Mouse (Mus musculus) gastrocnemius, postnatal 10 days (tissue): ENCODE results near the gene Gm21988. TPM values are rescaled to one million over a fixed set of nuclear protein-coding genes. Genes with fewer than 3 reads are reported as not detected.

Source experiments
- DNase-seq: peaks from one replicate; pipeline ENCODE4 v3.0.0; 2021; ENCODE audit warnings: mixed read lengths
- long read RNA-seq, 2 experiments: library from polyadenylated mRNA; stranded (forward); transcript quantifications; one replicate each; pipeline ENCODE4 v2.0.0; 2021
- total RNA-seq, 2 experiments: library from RNA; stranded (reverse); gene quantifications; 2 replicates each; pipeline ENCODE4 v1.2.3; 2021

Gene Gm21988
- 1 to 10 TPM; 2.8 to 3.8 TPM for total RNA-seq
- long read RNA-seq, experiment 1, partial matches to known transcripts, result 5 of 6 reads
- long read RNA-seq, experiment 1, other reads (novel, unspliced or antisense), result 1 of 6 reads
- long read RNA-seq, experiment 2, partial matches to known transcripts, result 3 of 5 reads
- long read RNA-seq, experiment 2, other reads (novel, unspliced or antisense), result 1 of 5 reads

DNA sequence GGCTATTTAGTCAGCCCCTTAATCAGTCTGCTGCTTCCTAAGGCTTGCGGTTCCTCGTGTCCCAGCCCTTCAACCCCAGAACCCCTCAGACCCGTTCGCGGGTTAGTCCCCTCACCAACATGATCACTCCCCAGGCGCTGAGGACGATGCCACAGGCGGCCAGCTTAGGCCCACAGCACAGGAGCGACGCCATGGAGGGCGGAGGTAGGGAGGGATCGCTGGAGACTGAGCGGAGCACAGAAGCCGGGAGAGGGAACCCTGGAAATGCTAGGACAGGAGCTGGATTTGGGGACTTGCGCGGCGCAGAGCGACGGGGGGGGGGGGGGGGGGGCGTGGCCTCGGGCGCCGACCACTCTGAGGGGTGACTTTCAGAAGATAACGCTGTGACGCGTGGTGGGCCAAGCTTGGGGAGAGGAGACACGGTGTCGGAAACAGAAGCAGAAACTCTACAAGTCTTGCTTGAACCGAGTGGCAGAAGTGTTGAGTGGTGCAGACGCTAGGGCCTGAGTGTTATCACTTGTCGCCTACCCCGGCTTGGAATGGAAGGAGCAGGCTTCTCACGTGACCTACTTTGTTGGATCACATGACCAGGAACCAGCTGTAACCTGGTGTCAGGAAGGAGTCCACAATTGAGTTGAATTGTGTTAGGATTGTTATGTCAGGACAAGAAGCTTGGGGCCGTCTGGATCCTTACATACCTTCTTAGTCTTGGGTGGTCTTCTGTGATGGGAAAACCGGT is at the start of gene Gm21988, which contains the start of gene Rnasek:
Gm21988 (minus strand) TSS at position 290 of the 739 bp plus-strand sequence.
Rnasek (minus strand) TSS at position 302 of the 739 bp plus-strand sequence.
- DNase-seq, result peak; percentile 66

- peak; percentile 19 for DNase-seq
These were observed 49.6 kb upstream of the Gm21988 start for GRCm38 (mm10) chr11:70289236-70289635.

- no peak for DNase-seq
These were observed 48.5 kb upstream of the Gm21988 start for GRCm38 (mm10) chr11:70288102-70288501.

- DNase-seq, result no peak
These were observed 46.1 kb upstream of the Gm21988 start for GRCm38 (mm10) chr11:70285686-70286085.

DNA sequence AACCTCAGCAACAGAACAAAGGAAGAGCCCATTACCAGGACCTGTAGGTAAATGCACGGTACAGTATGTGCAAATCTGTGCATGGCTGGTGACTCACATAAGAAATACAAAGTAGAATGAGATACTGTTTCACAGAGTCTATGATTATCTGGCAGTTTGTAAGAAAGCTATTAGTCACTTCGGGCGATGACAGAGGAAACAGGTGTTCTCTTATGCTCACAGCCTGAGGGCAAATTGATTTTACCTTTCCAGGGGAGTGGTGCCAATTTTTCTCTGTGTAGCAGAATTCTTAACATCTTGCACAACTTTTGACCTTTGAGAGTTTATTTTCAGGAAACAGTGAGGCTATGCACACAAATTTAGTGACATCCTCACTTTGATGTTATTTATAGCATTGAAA is 45.1 kb upstream of the Gm21988 start:
- DNase-seq, result no peak

GRCm38 (mm10) chr11:70283666-70284065 is 44.0 kb upstream of the Gm21988 start:
- no peak for DNase-seq

DNA sequence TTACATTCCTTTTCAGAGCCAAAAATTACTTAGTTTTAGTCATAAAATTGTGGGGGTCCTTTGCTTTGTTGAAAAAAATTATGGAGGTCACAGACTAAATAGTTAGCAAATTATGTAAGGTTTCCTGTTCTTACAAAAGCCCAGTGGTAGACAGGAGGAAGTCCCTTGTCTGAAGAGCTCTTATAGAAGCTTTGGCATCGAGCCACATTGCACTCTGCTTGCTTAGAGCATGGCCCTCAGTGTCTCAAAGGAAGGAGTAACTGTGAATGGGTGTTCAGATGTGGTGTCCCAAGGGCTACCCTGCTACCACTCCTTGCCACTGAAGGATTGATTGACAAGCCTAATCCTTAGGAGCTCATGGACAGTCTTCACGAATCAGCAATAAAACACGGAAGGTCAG is 40.8 kb upstream of the Gm21988 start:
- no peak for DNase-seq

GRCm38 (mm10) chr11:70278961-70279360 is 39.3 kb upstream of the Gm21988 start:
- no peak for DNase-seq

GRCm38 (mm10) chr11:70271641-70272040 is 32.0 kb upstream of the Gm21988 start:
- DNase-seq, result no peak

DNA sequence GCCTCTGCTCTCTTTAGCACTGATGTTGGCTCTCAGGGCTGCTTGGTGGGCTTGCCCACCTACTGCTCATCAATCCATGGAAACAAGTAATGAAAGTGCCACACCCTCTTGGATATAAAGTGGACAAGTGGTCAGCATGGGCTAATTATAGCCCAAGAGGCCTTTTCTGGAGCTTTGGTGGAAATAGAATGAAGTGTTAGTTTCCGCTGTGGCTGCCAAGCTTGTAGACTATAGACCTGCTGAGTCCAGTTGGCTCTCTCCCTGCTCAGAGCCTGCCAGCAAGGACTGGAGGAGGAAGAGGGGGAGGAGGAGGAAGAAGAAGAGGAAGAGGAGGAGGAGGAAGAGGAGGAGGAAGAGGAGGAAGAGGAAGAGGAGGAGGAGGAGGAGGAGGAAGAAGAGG is 26.8 kb upstream of the Gm21988 start:
- peak; percentile 22 for DNase-seq

GRCm38 (mm10) chr11:70265819-70266218 is 26.2 kb upstream of the Gm21988 start:
- no peak for DNase-seq

GRCm38 (mm10) chr11:70265252-70265651 is 25.6 kb upstream of the Gm21988 start:
- no peak for DNase-seq

DNA sequence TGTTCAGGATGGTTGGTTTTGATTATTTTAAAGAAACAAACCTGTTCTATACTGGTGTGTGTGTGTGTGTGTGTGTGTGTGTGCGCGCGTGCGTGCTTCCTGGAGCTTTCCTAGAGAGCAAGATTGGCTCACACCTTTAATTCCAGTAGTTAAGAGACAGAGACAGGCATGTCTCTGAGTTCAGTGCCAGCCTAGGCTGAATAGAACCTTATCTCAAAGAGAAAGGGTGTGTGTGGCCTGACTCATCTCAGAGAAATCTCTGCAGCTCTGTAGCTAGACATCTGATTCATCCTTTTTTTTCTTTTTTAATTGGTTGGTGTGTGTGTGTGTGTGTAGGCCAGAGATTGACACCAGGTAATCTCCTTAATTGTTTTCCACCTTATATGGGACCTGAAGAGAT is 19.4 kb upstream of the Gm21988 start:
- no peak for DNase-seq

DNA sequence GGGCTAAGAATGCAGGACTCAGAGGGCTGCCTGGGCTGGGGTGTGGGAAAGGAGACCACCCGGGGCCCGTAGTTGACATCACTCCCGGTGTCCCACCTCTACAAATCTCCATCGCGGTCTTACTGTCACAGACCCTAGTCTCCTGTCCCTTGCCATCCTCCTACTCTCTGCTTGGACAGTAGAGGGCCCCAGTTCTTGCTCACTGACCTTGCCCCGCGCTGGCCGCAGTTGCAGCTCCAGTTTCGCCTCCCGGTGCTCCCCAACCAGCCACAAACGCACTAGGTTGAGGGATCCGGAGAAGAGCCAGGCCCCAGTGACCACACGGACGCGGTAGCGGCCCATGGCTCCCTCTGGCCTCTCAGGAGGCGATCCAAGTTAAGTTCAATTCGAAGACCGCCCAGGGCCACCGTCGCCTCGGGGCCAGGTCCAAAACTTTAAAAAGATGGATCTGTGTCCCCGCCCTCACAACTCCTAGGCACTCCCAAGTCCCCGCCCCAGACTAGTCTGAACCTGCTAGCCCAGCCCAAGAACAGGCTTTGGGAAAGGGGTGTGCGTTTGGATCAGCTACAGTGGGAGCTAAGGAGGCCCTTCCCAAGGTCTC is 15.4 kb upstream of the Gm21988 start, which contains the start of gene Alox12:
Alox12 (minus strand) TSS at position 423 of the 601 bp plus-strand sequence.
- DNase-seq, result peak; percentile 35

DNA sequence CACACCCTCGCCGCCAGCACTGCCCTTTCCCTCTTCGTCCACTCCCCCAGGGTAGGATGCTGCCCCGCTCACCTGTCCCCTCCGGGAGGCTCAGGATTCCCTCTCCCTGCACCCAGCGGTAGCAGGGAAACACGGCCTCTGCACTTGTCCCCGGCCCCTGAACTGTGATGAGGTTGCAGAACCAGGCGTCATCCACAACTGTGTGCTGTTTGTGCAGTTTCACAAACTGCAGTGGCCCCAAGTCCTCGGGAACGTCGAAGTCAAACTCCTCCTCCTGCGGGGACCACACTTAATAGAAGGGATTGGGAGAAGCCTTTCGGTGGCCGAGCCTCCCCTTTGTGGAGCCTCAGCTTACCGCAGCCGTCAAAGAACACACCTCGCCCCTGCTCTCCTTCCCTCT is 14.7 kb upstream of the Gm21988 start:
- no peak for DNase-seq

- no peak for DNase-seq
These were observed 12.2 kb upstream of the Gm21988 start for GRCm38 (mm10) chr11:70251853-70252252.

- no peak for DNase-seq
These were observed 10.5 kb upstream of the Gm21988 start for GRCm38 (mm10) chr11:70250150-70250549.

DNA sequence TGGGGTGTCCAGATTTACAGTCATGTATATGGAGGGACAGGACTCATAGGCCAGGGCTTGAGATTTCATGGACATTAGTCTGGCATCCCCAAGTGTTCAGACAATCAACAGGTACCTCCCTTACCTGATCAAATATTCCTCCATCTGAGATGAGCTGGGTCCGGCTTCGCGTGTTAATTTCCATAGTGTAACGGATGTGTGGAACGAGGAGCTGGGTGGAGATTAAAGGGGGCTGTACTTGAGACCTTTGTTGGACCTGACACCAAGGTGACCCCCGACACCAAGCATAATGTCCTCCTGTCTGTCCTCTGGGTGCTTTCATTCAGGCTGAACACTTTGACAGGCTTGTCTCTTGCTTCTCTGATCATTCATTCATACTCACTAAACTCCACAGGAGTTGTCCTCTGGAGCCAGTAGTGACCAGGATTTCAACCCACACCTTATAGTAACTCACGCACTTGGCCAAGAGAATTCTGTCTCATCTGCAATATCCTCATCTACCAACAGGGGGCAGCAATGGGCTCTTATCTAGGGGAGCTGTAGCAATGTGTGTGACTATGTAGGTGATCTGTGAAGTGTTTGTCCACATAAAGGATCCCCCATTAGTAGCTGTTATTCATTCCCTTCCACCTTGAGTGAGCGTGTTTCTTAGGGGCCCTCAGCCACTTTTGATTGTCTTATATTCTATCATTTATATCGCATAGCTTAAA is 7.7 kb upstream of the Gm21988 start:
- peak; percentile 72 for DNase-seq

GRCm38 (mm10) chr11:70242591-70242990 is 3.0 kb upstream of the Gm21988 start:
- DNase-seq, result no peak

DNA sequence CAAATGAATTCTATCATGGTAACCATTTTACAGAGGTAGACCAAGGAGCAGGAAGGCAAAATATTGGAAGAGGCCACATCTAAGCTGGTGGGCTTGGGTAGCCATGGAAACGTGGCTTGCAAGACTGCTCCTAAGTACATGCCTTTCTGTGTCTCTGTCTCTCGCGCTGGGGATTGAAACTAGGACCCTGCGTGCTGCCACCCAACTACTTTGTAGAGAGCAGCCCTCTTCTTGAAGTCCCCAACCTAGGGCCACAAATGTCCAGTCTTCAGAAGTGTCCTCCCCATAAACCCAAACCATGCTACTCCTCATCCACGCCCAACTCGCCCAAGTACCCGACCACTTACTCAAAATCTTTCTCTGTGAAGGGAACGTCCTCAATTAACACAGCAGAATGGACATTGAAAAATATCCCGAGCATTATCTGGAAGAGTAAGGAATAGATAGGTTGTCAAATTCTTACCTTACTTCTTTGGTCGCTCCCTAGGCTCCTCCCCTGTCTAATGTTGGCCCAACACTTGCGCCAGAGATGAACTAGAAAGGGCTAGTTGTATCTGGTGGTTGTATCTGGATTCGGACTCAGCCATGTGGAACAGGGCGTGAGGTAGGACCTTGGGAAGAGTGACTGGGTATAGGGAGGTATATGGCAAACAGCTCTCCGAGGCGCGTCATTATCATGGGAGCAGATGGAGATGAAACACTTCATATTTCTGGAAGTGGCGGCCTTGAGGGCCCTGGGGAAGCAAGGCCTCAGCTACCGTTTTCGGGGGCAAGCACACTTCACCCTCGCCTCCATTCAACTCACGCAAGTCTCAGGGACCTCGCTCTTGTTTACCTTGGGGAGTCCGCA is 814 bp downstream of the Gm21988 start:
- no peak for DNase-seq

DNA sequence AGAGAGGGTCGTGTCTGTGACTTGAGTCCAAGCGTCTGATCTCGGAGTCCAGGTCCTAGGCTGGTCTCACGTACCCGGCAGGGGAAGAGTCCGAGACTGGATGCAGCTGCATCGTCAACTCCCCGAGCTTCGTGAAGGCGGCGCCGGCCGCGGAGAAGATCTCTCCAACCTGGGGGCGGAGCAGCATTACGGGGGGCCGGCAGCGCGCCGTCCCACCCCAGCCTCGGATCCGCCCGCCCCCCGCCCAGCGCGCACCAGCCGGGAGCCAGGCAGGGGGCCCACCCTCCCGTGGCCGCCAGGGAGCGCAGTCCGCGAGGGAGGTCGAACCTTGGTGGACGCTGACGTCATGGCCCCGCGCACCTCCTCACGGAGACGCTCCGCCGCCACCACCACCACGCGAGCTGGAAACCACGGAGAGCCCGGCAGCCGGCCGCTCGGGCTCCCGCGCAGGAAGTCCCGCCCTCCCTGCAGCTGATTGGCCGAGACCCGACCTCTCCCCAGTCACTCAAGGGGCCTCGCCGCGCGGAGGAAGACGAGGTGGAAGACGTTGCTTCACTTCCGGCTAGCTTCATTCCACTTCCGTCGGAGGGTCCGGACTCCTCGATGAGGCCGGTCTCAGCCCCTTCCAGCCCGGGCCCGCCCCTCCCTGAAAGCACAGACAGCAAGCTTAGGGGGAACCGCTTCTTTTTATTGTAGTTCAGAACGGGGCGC is 2.0 kb downstream of the Gm21988 start, which contains the start of gene 0610010K14Rik:
0610010K14Rik (minus strand) TSS at position 458 of the 711 bp plus-strand sequence.
- peak; percentile 98 for DNase-seq
